Mouse (Mus musculus) thymus, adult 2 months (tissue): Measurements from ENCODE around the gene Inpp5f. TPM values are rescaled to one million over a fixed set of nuclear protein-coding genes. Genes with fewer than 3 reads are reported as not detected.
"Not testable (repeated sequence)": the region's sequence is repeated elsewhere in the genome, so short reads cannot be mapped to it uniquely, and the experiment has no call there.

Source experiments
- DNase-seq: peaks from one replicate; pipeline ENCODE4 v3.0.0; 2021
- H3K27ac ChIP-seq: fragments of 200-500 bp; 2 replicates; pipeline ENCODE4 v1.5.1; 2012; ENCODE audit warnings: low read length, control low read depth; ENCODE audit not compliant: control insufficient read depth, insufficient read depth
- H3K27me3 ChIP-seq: fragments of 200-500 bp; 2 replicates; pipeline ENCODE4 v1.6.1; 2012; ENCODE audit warnings: mild to moderate bottlenecking, low read length, moderate library complexity, mixed read lengths; ENCODE audit not compliant: control insufficient read depth, insufficient read depth
- H3K36me3 ChIP-seq: fragments of 200-500 bp; 2 replicates; pipeline ENCODE4 v1.6.1; 2012; ENCODE audit warnings: mild to moderate bottlenecking, low read length, moderate library complexity; ENCODE audit not compliant: control insufficient read depth, insufficient read depth
- H3K4me1 ChIP-seq: fragments of 200-500 bp; replicated peaks from 2 replicates; pipeline ENCODE4 v1.6.1; 2012; ENCODE audit warnings: low read length; ENCODE audit not compliant: control insufficient read depth, insufficient read depth
- H3K4me3 ChIP-seq: fragments of 200-500 bp; 2 replicates; pipeline ENCODE4 v1.5.1; 2012; ENCODE audit warnings: mild to moderate bottlenecking, low read length, control low read depth, moderate library complexity; ENCODE audit not compliant: control insufficient read depth, insufficient read depth
- CTCF ChIP-seq: fragments of 200-500 bp; IDR thresholded peaks from 2 replicates; pipeline ENCODE4 v1.5.1; 2012; ENCODE audit warnings: mild to moderate bottlenecking, control low read depth, low read length, moderate library complexity, borderline replicate concordance; ENCODE audit not compliant: control insufficient read depth, poor library complexity, insufficient read depth; ENCODE audit errors: extremely low read depth
- POLR2A ChIP-seq: fragments of 200-500 bp; IDR thresholded peaks from 2 replicates; pipeline ENCODE4 v1.6.1; 2012; ENCODE audit warnings: mild to moderate bottlenecking, low read length, control low read depth, moderate library complexity; ENCODE audit not compliant: control insufficient read depth, poor library complexity, insufficient read depth; ENCODE audit errors: extremely low read depth
- WGBS: fragments of 180-500 bp; shearing (Covaris S2); methylation state at CpG from one replicate; pipeline ENCODE4 v1.1.7; 2018; 5-methylcytosine and 5-hydroxymethylcytosine counted together
- polyA plus RNA-seq: library from polyadenylated mRNA; depleted of rRNA; stranded (reverse); fragments of >200 nt; gene quantifications from 2 replicates; pipeline ENCODE4 v1.2.3, GENCODE M21; 2012

Inpp5f gene
- polyA plus RNA-seq, 1 experiment, result 3.8 TPM

DNA sequence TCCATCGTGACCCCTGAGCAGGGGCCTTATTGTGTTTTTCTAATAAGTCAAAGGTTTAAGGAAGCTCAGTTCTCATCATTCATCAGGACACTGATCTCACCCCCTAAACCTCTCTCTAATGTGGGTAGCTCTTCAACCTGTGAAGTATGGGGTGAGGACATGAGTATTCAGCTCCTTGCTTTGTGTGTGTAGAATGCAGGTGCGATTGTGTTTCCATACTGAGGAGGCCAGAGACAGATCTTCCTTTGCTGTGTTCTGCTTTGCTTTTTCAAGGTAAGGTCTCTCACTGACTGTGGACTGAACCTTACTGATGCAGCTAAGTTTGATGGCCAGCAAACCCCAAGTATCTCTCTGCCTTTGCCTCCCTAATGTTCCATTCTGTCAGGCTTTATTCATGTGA, 14.9 kb upstream of the Inpp5f start:
- Histone ChIP-seq H3K36me3 (no peaks in the 10 kb centered on the region), H3K4me1 (no peaks in the 10 kb centered on the region), H3K27ac (no peak overlapping the region), H3K4me3 (no peak overlapping the region), H3K27me3 (no peaks in the 10 kb centered on the region)
- WGBS, result 98% methylated on average over 2 of the region's 2 CpGs
- no peak for TF ChIP-seq POLR2A
- no peak for TF ChIP-seq CTCF
- DNase-seq, result no peak

DNA sequence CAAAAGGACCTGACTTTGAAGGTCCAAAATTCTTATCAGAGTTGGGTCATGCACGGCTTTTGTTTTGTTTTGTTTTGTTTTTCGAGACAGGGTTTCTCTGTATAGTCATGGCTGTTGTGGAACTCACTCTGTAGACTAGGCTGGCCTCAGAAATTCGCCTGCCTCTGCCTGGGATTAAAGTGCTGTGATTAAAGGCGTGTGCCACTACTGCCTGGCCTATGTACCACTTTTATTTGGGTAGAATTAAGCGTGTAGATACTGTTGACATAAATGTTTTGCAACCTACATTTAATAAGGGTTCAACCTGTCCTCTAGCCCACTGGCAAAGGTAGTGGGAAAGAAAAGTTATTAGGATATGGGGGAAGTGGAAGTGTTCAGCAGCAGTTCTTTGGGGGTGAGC, 12.1 kb upstream of the Inpp5f start:
- WGBS, result 91% methylated on average over 5 of the region's 5 CpGs

GRCm38 (mm10) chr7:128601826-128602225, 9.3 kb upstream of the Inpp5f start:
- Histone ChIP-seq H3K4me3 (no peak overlapping the region), H3K27ac (no peak overlapping the region), H3K36me3 (no peaks in the 10 kb centered on the region), H3K27me3 (no peaks in the 10 kb centered on the region), H3K4me1 (no peaks in the 10 kb centered on the region)
- no peak for DNase-seq
- 86% methylated on average over 5 of the region's 5 CpGs for WGBS
- TF ChIP-seq CTCF (no peak), POLR2A (no peak)

More for the DNA sequence above, 12.1 kb upstream of the Inpp5f start:
- Histone ChIP-seq H3K36me3 (no peaks in the 10 kb centered on the region), H3K4me3 (no peak overlapping the region), H3K4me1 (no peaks in the 10 kb centered on the region), H3K27ac (no peak overlapping the region), H3K27me3 (no peaks in the 10 kb centered on the region)
- no peak for TF ChIP-seq POLR2A
- TF ChIP-seq CTCF, result no peak
- no peak for DNase-seq

- H3K27ac ChIP-seq, H3K27me3 ChIP-seq, H3K4me3 ChIP-seq, H3K4me1 ChIP-seq, H3K36me3 ChIP-seq, DNase-seq: not testable (repeated sequence)
- 97% methylated on average over 8 of the region's 9 CpGs for WGBS
Observed at GRCm38 (mm10) chr7:128609936-128610335, 1.2 kb upstream of the Inpp5f start.

DNA sequence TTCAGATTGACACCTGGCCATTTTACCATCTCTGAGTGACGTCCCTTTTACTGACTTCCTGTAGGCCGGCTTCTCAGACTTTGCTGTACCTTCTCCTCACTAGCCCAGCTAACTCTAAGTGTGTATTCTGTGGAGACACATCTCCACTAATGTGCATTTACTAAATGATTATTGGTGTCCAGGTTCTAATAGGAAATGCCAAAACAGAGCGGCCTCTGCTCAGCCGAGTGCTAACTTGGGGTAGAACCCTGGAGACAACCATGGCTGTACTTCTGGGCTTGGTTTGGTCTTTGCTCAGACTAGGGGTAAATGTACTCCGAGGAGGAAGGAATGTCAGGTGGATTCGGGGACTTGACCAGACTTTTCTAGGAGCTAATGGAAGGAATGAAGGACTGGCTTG, 638 bp upstream of the Inpp5f start:
- TF ChIP-seq POLR2A (no peak), CTCF (no peak)
- H3K36me3 ChIP-seq, result no peaks in the 10 kb centered on the region
- H3K4me3 ChIP-seq, result peak overlapping the region; percentile 32
- peaks cover 7% of the 10 kb centered on the region for H3K4me1 ChIP-seq
- H3K27me3 ChIP-seq, result no peaks in the 10 kb centered on the region
- H3K27ac ChIP-seq, result no peak overlapping the region
- WGBS, result 89% methylated on average over 6 of the region's 6 CpGs
- DNase-seq, result no peak

DNA sequence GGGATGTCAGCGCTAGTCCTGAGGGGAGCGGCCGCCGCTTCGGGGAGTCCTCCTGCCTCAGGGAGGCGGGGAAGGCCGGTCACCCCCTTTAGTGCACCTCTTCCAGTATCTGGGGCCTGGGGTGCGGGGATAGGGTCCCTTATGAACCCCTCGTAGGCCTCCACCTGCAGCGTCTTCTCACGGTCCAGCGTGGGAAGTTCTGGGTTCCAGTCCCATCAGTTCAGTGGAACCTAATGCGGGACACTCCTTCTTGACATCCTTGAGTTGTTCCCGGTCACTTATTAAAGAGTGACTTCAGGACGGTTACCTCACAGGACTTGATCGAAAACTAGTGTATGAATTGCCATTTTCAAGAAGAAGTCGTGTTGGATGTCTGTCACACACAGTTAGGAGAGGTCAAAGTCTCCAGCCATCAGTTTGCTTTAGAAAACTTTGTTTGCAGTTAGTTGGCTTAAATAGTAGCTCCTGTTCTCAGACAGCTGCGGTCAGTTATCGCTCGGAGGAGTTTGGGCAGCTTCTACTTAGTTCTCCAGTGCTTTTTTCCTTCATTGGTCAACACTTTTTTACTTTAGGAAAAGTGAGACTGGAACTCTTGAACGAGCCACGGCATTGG, 777 bp downstream of the Inpp5f start:
- TF ChIP-seq POLR2A (no peak), CTCF (no peak)
- 23% methylated on average over 22 of the region's 22 CpGs for WGBS
- peak overlapping the region; percentile 64 for H3K4me3 ChIP-seq
- H3K27me3 ChIP-seq, result no peaks in the 10 kb centered on the region
- H3K4me1 ChIP-seq, result peaks cover 7% of the 10 kb centered on the region
- no peaks in the 10 kb centered on the region for H3K36me3 ChIP-seq
- DNase-seq, result no peak
- no peak overlapping the region for H3K27ac ChIP-seq

GRCm38 (mm10) chr7:128612521-128613181, 1.5 kb downstream of the Inpp5f start:
- no peak overlapping the region for H3K4me3 ChIP-seq

More at GRCm38 (mm10) chr7:128612521-128613181, 1.5 kb downstream of the Inpp5f start:
- TF ChIP-seq CTCF, result no peak
- no peak for TF ChIP-seq POLR2A
- DNase-seq, result no peak
- Histone ChIP-seq H3K4me1 (peaks cover 7% of the 10 kb centered on the region), H3K27me3 (no peaks in the 10 kb centered on the region), H3K27ac (no peak overlapping the region), H3K36me3 (no peaks in the 10 kb centered on the region)
- WGBS, result 69% methylated on average over 12 of the region's 12 CpGs
